ENCODE assay signal across 8 mouse cellular contexts in the genomic region with DNA sequence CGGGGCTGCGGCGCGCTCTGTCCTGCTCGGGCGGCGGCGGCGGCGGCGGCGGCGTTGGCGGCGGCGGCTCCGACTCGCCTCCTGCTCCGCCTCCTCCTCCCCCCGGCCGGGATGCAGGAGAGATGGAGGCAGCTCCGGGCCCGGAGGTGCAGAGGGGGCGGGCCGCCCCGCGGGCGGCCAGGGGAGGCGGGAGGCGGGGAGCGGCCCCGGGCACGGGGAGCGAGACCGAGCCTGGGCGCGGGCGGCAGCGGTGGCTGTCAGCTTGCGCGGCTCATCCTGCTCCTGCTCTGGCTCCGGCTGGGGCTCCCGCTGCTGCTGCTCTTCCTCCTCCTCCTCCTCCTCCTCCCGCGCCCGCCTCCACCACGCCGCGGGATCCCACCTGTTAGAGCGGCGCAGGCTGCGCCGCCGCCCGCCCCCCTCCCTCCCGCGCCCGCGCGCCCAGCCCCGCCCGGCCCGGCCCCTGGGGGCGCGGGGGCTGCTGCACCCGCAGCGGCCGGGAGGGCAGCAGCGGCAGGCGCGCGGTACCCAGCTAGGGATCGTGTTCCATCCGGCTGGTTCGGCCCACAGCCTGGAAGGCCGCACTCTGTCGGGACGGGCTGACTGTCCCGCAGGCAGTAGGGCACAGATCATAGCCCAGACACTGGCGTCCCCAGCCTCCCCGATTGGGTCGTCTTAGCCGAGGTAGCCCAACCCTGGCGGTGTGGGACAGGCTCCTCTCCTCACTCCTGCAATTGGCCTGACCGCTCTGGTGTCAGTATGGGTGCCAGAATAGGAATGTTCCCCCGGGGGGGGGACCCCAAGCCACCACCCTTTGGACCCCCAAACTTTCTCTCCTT. TPM values are rescaled to one million over a fixed set of nuclear protein-coding genes. Genes with fewer than 3 reads are reported as not detected.
DNase-seq lines count a peak whose midpoint lies in the region; ATAC-seq and TF ChIP-seq lines count a peak whose summit lies in the region.

A gene (minus strand): TSS at position 41 of the 836 bp plus-strand sequence.

- H3K4me2 ChIP-seq in lung, embryonic 14.5 days, result peak within 1 kb of the TSS; percentile 100
- peak within 1 kb of the TSS; percentile 98 for H3K4me2 ChIP-seq in intestine, embryonic 15.5 days (replicated peaks)
- peak within 1 kb of the TSS; percentile 98 for H3K4me2 ChIP-seq in liver, embryonic 15.5 days

- H3K4me1 ChIP-seq in lung, embryonic 14.5 days (ENCODE audit: insufficient read depth), result no peaks in the 10 kb centered on the region
- H3K4me1 ChIP-seq in forebrain, embryonic 10.5 days, result peaks cover 54% of the 10 kb centered on the region
- H3K4me1 ChIP-seq in intestine, embryonic 15.5 days (replicated peaks), result peaks cover 39% of the 10 kb centered on the region
- H3K4me1 ChIP-seq in liver, embryonic 15.5 days (replicated peaks), result peaks cover 71% of the 10 kb centered on the region

- no peaks in the 10 kb centered on the region for H3K9me3 ChIP-seq in lung, embryonic 14.5 days (ENCODE audit: low read depth, low read length)
- no peaks in the 10 kb centered on the region for H3K9me3 ChIP-seq in forebrain, embryonic 10.5 days
- no peaks in the 10 kb centered on the region for H3K9me3 ChIP-seq in intestine, embryonic 15.5 days
- H3K9me3 ChIP-seq in liver, embryonic 15.5 days (replicated peaks), result no peaks in the 10 kb centered on the region

- peak; percentile 39 for DNase-seq in lung, embryonic 14.5 days
- no peak for DNase-seq in lung, postnatal 25 days (ENCODE audit: low spot score)
- DNase-seq in adrenal gland, postnatal 36 days, result peak; percentile 70 to 83
- DNase-seq in forebrain, embryonic 10.5 days (ENCODE audit: extremely low spot score, low spot score), result peak; percentile 48
- DNase-seq in retina, embryonic 14.5 days (ENCODE audit: low spot score), result peak; percentile 56

- H3K4me3 ChIP-seq in lung, embryonic 14.5 days (ENCODE audit: low read depth, low read length), result peak within 1 kb of the TSS; percentile 63
- peak within 1 kb of the TSS; percentile 79 for H3K4me3 ChIP-seq in forebrain, embryonic 10.5 days
- H3K4me3 ChIP-seq in intestine, embryonic 15.5 days (replicated peaks), result peak within 1 kb of the TSS; percentile 76
- peak within 1 kb of the TSS; percentile 81 for H3K4me3 ChIP-seq in liver, embryonic 15.5 days (replicated peaks)

- 1% methylated on average over 45 of the region's 86 CpGs for WGBS in lung, embryonic 14.5 days
- WGBS in forebrain, embryonic 10.5 days, result under 1% methylated on average over 56 of the region's 86 CpGs
- 4% methylated on average over 36 of the region's 86 CpGs for WGBS in intestine, embryonic 15.5 days
- WGBS in liver, embryonic 15.5 days (ENCODE audit: insufficient replicate concordance), result 1% methylated on average over 54 of the region's 86 CpGs

- peak within 1 kb of the TSS; percentile 50; the same call in 1 of the 2 replicates for H3K27ac ChIP-seq in lung, embryonic 14.5 days (ENCODE audit: low read depth)
- peak within 1 kb of the TSS; percentile 92 for H3K27ac ChIP-seq in forebrain, embryonic 10.5 days
- H3K27ac ChIP-seq in intestine, embryonic 15.5 days, result peak within 1 kb of the TSS; percentile 79
- H3K27ac ChIP-seq in liver, embryonic 15.5 days (replicated peaks), result peak within 1 kb of the TSS; percentile 90

- peak within 1 kb of the TSS; percentile 64 for H3K9ac ChIP-seq in lung, embryonic 14.5 days
- H3K9ac ChIP-seq in intestine, embryonic 15.5 days, result peak within 1 kb of the TSS; percentile 67
- H3K9ac ChIP-seq in liver, embryonic 15.5 days, result peak within 1 kb of the TSS; percentile 85

- peaks cover 27% of the 10 kb centered on the region for H3K27me3 ChIP-seq in lung, embryonic 14.5 days (ENCODE audit: insufficient read depth, low read length)
- peaks cover 74% of the 10 kb centered on the region for H3K27me3 ChIP-seq in forebrain, embryonic 10.5 days (ENCODE audit: poor library complexity, severe bottlenecking)
- peaks cover 3% of the 10 kb centered on the region; the same call in 1 of the 2 replicates for H3K27me3 ChIP-seq in intestine, embryonic 15.5 days (replicated peaks)
- peaks cover 37% of the 10 kb centered on the region for H3K27me3 ChIP-seq in liver, embryonic 15.5 days

- no peaks in the 10 kb centered on the region for H3K36me3 ChIP-seq in lung, embryonic 14.5 days (ENCODE audit: insufficient read depth)
- no peaks in the 10 kb centered on the region for H3K36me3 ChIP-seq in forebrain, embryonic 10.5 days (replicated peaks)
- no peaks in the 10 kb centered on the region for H3K36me3 ChIP-seq in intestine, embryonic 15.5 days
- no peaks in the 10 kb centered on the region for H3K36me3 ChIP-seq in liver, embryonic 15.5 days (replicated peaks)

- no peak for ATAC-seq in lung, embryonic 14.5 days (ENCODE audit: insufficient read depth)
- ATAC-seq in intestine, embryonic 15.5 days, result peak; percentile 5
- peak; percentile 2; the same call in 1 of the 2 replicates for ATAC-seq in liver, embryonic 15.5 days (ENCODE audit: insufficient read depth)
- ATAC-seq in frontal cortex, adult (ENCODE audit: low TSS enrichment), result no peak; the same call in 1 of the 2 replicates

- TF ChIP-seq CTCF in lung, embryonic 14.5 days (IDR thresholded peaks at IDR 0.05; ENCODE audit: low read depth), result no peak

RNA-seq across cellular contexts. Expression of the gene that starts here (rescaled TPM):
- 13.6 and 13.9 TPM in 2 replicates for polyA plus RNA-seq in lung, embryonic 14.5 days (2014; fragmentation: Nextera tagmentation; extraction: Ambion mirVana)
- total RNA-seq in adrenal gland, postnatal 36 days (2021), result 10 to 100 TPM; 12.8 to 13.3 TPM
- 11.7 and 12.3 TPM in 2 replicates for polyA plus RNA-seq in forebrain, embryonic 10.5 days (2016; fragmentation: Nextera tagmentation; extraction: Ambion mirVana)
- polyA plus RNA-seq in intestine, embryonic 15.5 days (2015; fragmentation: Nextera tagmentation; extraction: Ambion mirVana), result 25.6 and 27.1 TPM in 2 replicates
- polyA plus RNA-seq in liver, embryonic 15.5 days (2015; fragmentation: Nextera tagmentation; extraction: Ambion mirVana), result 4.7 and 4.9 TPM in 2 replicates

Comparison
In these comparisons a context has a peak if more than half of its experiments do, and no peak if none do; other contexts are left out.
1. ATAC-seq: peak in intestine, embryonic 15.5 days (single experiment) and liver, embryonic 15.5 days (single experiment); none in lung, embryonic 14.5 days (single experiment) and frontal cortex, adult (single experiment).
2. Peak in every context shown above with its lines, with median percentiles within 50 percentile points of each other: H3K27ac ChIP-seq, H3K4me2 ChIP-seq, H3K4me3 ChIP-seq and H3K9ac ChIP-seq.